10 mouse cellular contexts compared by ENCODE assay signal in genomic region chr12:75528857-75529808, GRCm38 (mm10).
A peak's percentile ranks its signal among the peaks of the same experiment; 100 is the strongest.
DNase-seq lines count a peak whose midpoint lies in the region; ATAC-seq lines count a peak whose summit lies in the region.
"Had no signal": no experiment of that assay in that cellular context is flagged by ENCODE, and none has a peak within 500 bp of the region (broad histone marks: within the 10 kb centered on the region; RNA-seq: fewer than 3 reads in every experiment).

No protein-coding gene starts in this region.

- intact Hi-C loops in heart, postnatal 25 days (cut with DNase I) = no loop called here

- H3K4me3 ChIP-seq in heart, embryonic 12.5 days = no peak overlapping the region
- no peak overlapping the region for H3K4me3 ChIP-seq in intestine, embryonic 15.5 days (replicated peaks)
- H3K4me3 ChIP-seq: liver, embryonic 13.5 days had no signal

- H3K27me3 ChIP-seq in heart, embryonic 12.5 days (replicated peaks) = no peaks in the 10 kb centered on the region
- H3K27me3 ChIP-seq in intestine, embryonic 15.5 days (replicated peaks) = no peaks in the 10 kb centered on the region
- H3K27me3 ChIP-seq: liver, embryonic 13.5 days had no signal

- H3K27ac ChIP-seq in heart, embryonic 12.5 days (ENCODE audit: poor library complexity, severe bottlenecking) = peak overlapping the region; percentile 58; the same call in 1 of the 2 replicates
- H3K27ac ChIP-seq in intestine, embryonic 15.5 days = no peak overlapping the region
- H3K27ac ChIP-seq: liver, embryonic 13.5 days had no signal

- WGBS in heart, embryonic 12.5 days = 73% methylated on average over 7 of the region's 7 CpGs
- WGBS in intestine, embryonic 15.5 days = 67% methylated on average over 7 of the region's 7 CpGs

- peaks cover 26% of the 10 kb centered on the region for H3K4me1 ChIP-seq in heart, embryonic 12.5 days (replicated peaks)
- peaks cover 5% of the 10 kb centered on the region; the same call in 1 of the 2 replicates for H3K4me1 ChIP-seq in intestine, embryonic 15.5 days (replicated peaks)

- no peak for DNase-seq in heart, postnatal 25 days (ENCODE audit: low spot score)
- DNase-seq in 3134 (ENCODE audit: extremely low read depth, insufficient read length, low spot score) (peak; percentile 7), NIH3T3 (ENCODE audit: low read depth) (peak; percentile 78)
- no peak for DNase-seq in right cerebral cortex, postnatal 10 days (ENCODE audit: low spot score in 2 of 2)
- no peak for DNase-seq in neural tube, embryonic 10.5 days (ENCODE audit: extremely low spot score, low spot score)
- DNase-seq in ovary, postnatal 36 days (ENCODE audit: low spot score) = no peak
- DNase-seq: liver, embryonic 13.5 days; retina, postnatal 1 day had no signal

- peaks cover 5% of the 10 kb centered on the region; the same call in 1 of the 2 replicates for H3K36me3 ChIP-seq in heart, embryonic 12.5 days
- H3K36me3 ChIP-seq in intestine, embryonic 15.5 days = no peaks in the 10 kb centered on the region
- H3K36me3 ChIP-seq: liver, embryonic 13.5 days had no signal

- no peak overlapping the region for H3K4me2 ChIP-seq in heart, embryonic 12.5 days
- H3K4me2 ChIP-seq in intestine, embryonic 15.5 days (replicated peaks) = no peak overlapping the region
- H3K4me2 ChIP-seq: liver, embryonic 13.5 days had no signal

- no peak overlapping the region for H3K9ac ChIP-seq in heart, embryonic 12.5 days
- no peak overlapping the region for H3K9ac ChIP-seq in intestine, embryonic 15.5 days
- H3K9ac ChIP-seq: liver, embryonic 13.5 days had no signal

- no peak for ATAC-seq in heart, embryonic 12.5 days (ENCODE audit: insufficient number of reproducible peaks, low FRiP score)
- ATAC-seq in intestine, embryonic 15.5 days = peak; percentile 67

- no peaks in the 10 kb centered on the region for H3K9me3 ChIP-seq in heart, embryonic 12.5 days (replicated peaks)
- no peaks in the 10 kb centered on the region for H3K9me3 ChIP-seq in intestine, embryonic 15.5 days
- H3K9me3 ChIP-seq: liver, embryonic 13.5 days had no signal

Comparison
In these comparisons a context has a peak if more than half of its experiments do, and no peak if none do; other contexts are left out.
1. DNase-seq: peak in 3134 (single experiment) and NIH3T3 (single experiment); none in heart, postnatal 25 days (single experiment), right cerebral cortex, postnatal 10 days (0 of 2), neural tube, embryonic 10.5 days (single experiment) and ovary, postnatal 36 days (single experiment).